Mouse (Mus musculus) CH12.LX (cell line): ENCODE measurements around the gene Kidins220.

Experiments used
- CTCF ChIP-seq, 2 experiments: IDR thresholded peaks in 1 of 2; conservative IDR thresholded peaks in 1 of 2; 2 replicates each; pipeline ENCODE4 v1.5.1; 2011 to 2012; ENCODE audit warnings: low read depth in 2 of 2, low read length in 2 of 2, improper control_type of control experiment in 1 of 2, inconsistent platforms in 1 of 2, mild to moderate bottlenecking in 1 of 2, moderate library complexity in 1 of 2
- MAFK ChIP-seq: IDR thresholded peaks from 2 replicates; pipeline ENCODE4 v1.6.1; 2011; ENCODE audit warnings: low read length, improper control_type of control experiment; ENCODE audit not compliant: insufficient replicate concordance
- POLR2A ChIP-seq: IDR thresholded peaks from 2 replicates; pipeline ENCODE4 v1.6.1; 2011; ENCODE audit warnings: low read depth, mild to moderate bottlenecking, improper control_type of control experiment, low read length
- USF2 ChIP-seq: conservative IDR thresholded peaks from 2 replicates; pipeline ENCODE4 v1.6.1; 2011; ENCODE audit warnings: low read depth, low read length, improper control_type of control experiment

GRCm38 (mm10) chr12:25044056-25044455, 69.3 kb downstream of the Kidins220 start:
- TF ChIP-seq POLR2A: no peak
- TF ChIP-seq CTCF (conservative IDR thresholded peaks at IDR 0.05 in 1 of 2, IDR thresholded peaks at IDR 0.05 in 1 of 2; ENCODE audit: low read depth in 2 of 2, low read length in 2 of 2): no peak
- no peak for TF ChIP-seq USF2
- TF ChIP-seq MAFK: no peak
